Mouse (Mus musculus) gastrocnemius, adult 2 months (tissue): ENCODE measurements around the gene Gm20532. TPM values are rescaled to one million over a fixed set of nuclear protein-coding genes. Genes with fewer than 3 reads are reported as not detected.

Experiments used
- DNase-seq: peaks from one replicate; pipeline ENCODE4 v3.0.0; 2022
- H3K27ac ChIP-seq: fragments of 200-600 bp; 2 replicates; pipeline ENCODE4 v1.8.1; 2022; ENCODE audit warnings: mild to moderate bottlenecking
- H3K4me3 ChIP-seq: fragments of 200-600 bp; 2 replicates; pipeline ENCODE4 v1.8.1; 2022; ENCODE audit warnings: mild to moderate bottlenecking, moderate library complexity
- CTCF ChIP-seq: fragments of 200-600 bp; IDR thresholded peaks from 2 replicates; pipeline ENCODE4 v1.8.1; 2022; ENCODE audit warnings: antibody characterized with exemption, mild to moderate bottlenecking, moderate library complexity
- intact Hi-C: fragments of 180-260 bp; cut with DNase I; formaldehyde crosslinking; loops from one replicate; pipeline ENCODE4 v1.15.1; 2025
- long read RNA-seq, 2 experiments: library from polyadenylated mRNA; stranded (forward); transcript quantifications; one replicate each; pipeline ENCODE4 v2.0.0; 2021
- total RNA-seq, 2 experiments: library from RNA; stranded (reverse); gene quantifications; 2 replicates each; pipeline ENCODE4 v1.2.3; 2021

Gene Gm20532
- not detected for total RNA-seq
- long read RNA-seq, experiment 1 = 0 reads
- long read RNA-seq, experiment 2 = 0 reads

DNA sequence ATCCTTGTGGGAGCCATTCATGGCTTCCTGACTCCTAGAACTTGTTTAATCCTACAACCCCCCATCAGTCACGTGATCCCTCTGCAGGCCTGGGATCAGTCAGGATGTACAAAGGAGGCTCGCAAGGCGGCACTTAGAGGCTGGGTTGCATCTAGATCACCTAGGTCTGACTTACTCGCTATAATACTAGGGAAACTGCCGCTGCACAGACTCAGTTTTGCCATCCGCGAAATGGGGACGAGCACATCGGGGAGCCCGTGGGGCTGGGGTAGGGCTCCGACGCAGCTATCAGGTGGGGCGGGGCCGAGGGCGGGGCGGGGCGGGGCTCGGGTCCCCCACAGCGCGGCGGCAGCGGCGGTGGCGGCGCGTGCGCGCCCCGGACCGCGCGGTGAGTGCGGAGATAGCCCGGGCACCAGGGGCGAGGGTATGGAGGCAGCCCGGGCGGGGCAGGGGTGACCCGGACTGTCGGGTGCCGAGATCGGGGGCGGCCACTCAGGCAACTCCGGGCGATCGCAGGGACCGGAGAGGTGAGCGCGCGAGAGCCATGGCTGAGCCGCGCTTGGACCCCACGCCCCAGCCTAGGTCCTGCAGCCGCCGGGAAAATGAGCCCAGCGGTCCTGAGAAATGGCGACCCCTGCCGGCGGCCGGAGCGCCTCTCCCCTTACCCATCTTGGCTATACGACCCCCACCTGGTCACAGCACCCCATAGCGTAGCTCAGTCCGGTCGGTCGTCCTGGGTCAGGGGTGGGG, at the start of gene Gm20532:
TSS of gene Gm20532 (plus strand) at position 346 of the 750 bp plus-strand sequence.
- intact Hi-C loops = no loop called here
- DNase-seq = peak; percentile 73
- TF ChIP-seq CTCF = peak; percentile 73
- Histone ChIP-seq H3K4me3 (peak within 1 kb of the TSS; percentile 86), H3K27ac (peak within 1 kb of the TSS; percentile 92)

DNA sequence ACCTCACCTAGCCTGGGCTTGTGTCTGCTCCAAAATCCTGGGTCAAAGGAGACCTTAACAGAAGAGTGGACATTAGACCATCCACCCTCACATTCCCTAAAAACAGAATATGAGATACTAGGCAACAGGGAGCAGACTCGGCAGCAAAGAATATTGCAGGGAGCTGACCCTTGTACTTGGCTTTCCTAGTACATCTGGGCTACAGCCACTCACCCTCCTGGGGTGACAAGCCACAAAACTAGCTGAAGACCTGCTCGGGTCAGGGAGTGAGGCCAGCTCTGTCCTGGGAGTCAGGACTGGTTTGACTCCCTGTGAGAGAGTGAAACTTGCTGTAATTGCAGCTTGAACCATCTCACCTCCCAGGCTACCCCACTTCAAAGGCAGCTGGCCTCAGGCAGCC, 46.9 kb upstream of the Gm20532 start:
- DNase-seq = no peak
- intact Hi-C loops = no loop called here

DNA sequence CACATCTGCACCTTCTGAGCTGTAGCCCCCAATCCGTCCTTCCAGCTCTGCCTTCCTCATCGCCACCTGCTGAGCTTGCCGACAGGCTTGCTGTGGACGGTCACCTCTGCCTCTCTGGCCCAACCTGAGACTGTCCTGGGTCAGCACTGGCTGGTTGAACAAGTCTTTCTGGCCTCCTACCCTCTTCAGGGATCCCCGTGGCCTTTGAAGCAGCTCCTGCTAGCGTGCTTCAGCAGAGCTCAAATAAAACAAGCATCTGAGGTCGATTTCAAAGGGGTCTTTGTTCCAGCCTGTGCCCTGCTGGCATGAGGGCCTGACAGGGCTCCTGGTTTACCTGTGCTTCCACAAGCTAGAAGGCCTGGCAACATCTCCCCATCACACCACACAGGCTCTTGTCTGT, 45.7 kb upstream of the Gm20532 start:
- no peak for TF ChIP-seq CTCF

More for the DNA sequence above, 46.9 kb upstream of the Gm20532 start:
- H3K27ac ChIP-seq = no peak overlapping the region
- no peak for TF ChIP-seq CTCF
- H3K4me3 ChIP-seq = no peak overlapping the region

DNA sequence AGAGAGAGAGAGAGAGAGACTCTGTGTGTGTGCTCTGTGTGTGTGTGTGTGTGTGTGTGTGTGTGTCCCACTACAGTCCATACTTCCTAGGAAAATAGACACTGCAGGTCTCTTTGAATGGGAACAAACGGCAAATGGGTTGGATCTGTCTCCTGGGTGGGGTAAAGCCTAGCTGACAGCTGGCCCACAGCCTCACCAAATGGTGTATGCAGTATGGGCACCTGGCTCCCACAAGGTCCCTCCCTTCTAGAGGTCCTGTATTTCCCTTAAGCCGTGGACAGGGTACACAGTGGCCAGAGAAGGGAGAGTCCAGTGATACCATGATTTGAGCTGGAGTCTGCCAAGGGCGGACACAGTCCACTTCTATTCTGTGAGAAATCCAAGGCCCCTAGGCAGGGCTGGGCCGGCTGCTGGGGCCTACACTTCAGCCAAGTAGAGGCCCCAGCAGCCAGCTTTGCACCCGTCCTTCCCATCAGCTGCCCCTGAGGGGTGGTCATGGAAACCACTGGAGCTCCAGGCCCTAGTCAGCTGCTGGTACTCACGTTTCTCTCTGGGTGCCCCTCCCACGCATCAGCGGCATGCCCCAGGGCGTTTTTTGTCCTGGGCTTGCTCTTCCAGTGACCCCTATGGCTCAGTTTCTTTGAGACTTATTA, 45.1 kb upstream of the Gm20532 start:
- intact Hi-C loops = no loop called here
- H3K4me3 ChIP-seq = no peak overlapping the region
- DNase-seq = no peak
- TF ChIP-seq CTCF = no peak
- no peak overlapping the region; the same call in 1 of the 2 replicates for H3K27ac ChIP-seq

More for the DNA sequence above, 45.7 kb upstream of the Gm20532 start:
- Histone ChIP-seq H3K27ac (no peak overlapping the region), H3K4me3 (no peak overlapping the region)
- DNase-seq = no peak
- intact Hi-C loops = no loop called here

DNA sequence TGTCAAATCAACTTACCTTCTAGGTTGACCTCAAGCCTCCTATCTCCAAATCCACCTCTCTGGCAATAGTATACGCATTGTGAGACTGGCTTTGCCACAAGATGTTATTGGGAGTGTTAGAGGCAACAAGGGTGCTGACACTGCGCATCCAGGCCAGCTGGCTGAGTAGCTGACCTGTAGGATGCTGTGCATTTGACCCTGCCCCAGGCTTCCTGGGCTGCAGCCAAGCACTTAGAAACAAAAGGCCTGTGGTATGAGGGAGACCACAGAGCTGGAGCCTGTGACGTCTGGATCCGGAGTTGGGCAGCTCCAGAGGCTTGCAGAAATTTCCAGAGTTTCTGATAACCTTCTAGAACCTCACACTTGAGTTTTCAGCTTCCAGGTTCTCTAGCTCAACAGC, 43.3 kb upstream of the Gm20532 start:
- Histone ChIP-seq H3K4me3 (no peak overlapping the region), H3K27ac (peak overlapping the region; percentile 66; the same call in 1 of the 2 replicates)
- TF ChIP-seq CTCF = no peak
- intact Hi-C loops = no loop called here
- DNase-seq = no peak

DNA sequence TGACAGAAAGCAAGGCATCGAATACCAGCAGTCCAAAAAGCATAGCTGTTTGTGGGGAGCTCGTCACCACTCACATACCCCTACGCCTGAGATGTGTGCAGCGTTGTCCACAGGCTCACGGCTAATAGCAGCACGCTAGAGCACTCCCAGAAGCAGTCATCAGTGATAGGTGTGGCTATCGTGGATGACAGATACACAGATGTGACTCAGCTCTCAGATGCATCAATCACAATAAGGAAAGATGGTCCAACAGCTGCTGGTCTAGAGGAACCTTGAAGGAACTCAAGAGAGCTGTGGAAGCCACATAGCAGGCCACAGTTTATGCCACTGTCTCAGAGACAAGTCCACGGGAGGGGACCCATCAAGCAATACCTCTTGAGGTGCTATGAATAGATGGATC, 42.7 kb upstream of the Gm20532 start:
- TF ChIP-seq CTCF = no peak
- intact Hi-C loops = no loop called here
- peak overlapping the region; percentile 66 for H3K27ac ChIP-seq
- no peak for DNase-seq
- no peak overlapping the region for H3K4me3 ChIP-seq

DNA sequence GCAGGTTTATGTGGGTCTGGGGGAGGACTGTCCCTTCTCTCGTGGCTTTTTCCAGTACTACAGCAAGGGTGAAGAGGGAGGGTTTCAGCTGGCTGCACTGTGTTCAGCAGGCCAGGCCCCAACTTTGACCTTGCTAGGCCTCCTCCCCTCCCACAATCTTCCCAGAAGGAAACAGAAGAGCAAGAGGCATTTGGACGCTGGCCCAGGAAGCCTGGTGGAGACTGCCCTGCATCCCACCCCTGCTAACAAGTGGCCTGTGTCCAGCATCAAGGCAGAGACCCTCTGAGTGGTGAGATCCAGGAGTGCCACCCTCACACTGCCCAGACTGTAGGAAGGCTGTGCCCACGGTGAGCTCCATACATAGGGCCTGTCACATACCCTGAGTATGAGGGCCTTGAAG, 42.2 kb upstream of the Gm20532 start:
- TF ChIP-seq CTCF = no peak
- Histone ChIP-seq H3K27ac (peak overlapping the region; percentile 66), H3K4me3 (no peak overlapping the region)
- intact Hi-C loops = no loop called here
- no peak for DNase-seq

DNA sequence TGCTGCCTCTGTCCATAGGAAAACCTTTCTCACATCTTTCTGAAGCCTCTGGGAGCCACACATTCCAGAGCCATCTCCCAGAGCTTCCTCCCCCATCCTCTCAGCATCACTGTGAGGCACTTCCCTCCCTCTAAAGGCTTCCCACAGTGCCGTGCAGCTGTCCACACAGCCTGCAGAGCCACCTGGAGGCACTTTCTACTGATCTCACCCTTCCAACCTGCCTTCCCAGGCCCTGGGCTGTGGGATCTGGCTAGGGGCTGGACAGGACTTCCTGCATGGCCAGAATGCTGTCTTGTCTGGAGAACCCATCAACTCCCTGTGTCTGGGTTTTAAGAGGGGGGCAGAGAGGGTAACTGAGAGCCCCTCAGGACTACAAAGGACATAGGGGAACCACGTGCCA, 39.0 kb upstream of the Gm20532 start:
- peak; percentile 33 for DNase-seq
- Histone ChIP-seq H3K4me3 (no peak overlapping the region), H3K27ac (peak overlapping the region; percentile 1; the same call in 1 of the 2 replicates)
- intact Hi-C loops = loop anchor here (5.0 kb wide), 1 partner anchor 55 kb away; no protein-coding TSS in a partner anchor
- peak; percentile 53 for TF ChIP-seq CTCF

DNA sequence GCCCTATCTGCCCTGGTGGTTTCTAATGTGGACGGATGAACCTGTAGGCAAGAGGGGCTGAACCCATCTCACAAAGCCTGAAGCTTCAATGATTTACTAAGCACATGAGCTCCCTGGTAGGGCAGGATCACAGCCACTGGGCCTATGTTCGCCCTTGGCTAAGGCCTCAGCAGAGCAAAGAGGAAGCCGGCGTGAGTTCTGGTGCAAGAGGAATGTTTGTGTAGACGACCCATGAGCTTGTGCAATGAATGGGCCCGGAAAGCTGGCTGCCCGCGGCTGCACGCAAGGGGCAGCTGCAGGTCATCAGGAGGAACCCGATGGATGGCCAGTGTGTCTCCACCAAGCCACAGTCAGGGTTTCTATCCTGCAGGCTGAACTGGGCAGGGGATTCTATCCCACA, 36.6 kb upstream of the Gm20532 start:
- intact Hi-C loops = loop anchor here (5.0 kb wide), 1 partner anchor 58 kb away; no protein-coding TSS in a partner anchor

DNA sequence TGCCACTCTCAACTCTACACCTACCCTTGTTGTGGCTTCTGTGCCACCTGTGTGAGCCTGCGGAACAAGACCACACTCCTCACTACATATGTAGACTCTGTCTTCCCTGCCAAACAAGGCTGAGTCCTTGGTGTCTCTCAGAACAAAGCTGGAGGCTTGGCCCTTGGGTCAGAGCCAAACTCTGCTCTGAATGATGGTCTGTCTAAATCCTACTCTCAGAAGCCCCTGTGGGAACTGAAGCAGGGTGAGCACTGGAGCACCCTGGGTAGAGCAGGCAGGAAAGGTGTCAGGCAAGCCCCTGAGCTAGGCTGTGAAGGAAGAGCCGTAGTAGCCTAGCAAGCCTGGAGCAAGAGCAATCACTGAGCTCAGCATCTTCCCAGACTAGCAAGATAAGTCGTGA, 36.2 kb upstream of the Gm20532 start:
- H3K4me3 ChIP-seq = no peak overlapping the region
- DNase-seq = no peak
- TF ChIP-seq CTCF = no peak
- no peak overlapping the region for H3K27ac ChIP-seq
- intact Hi-C loops = no loop called here

More for the DNA sequence above, 36.6 kb upstream of the Gm20532 start:
- no peak for TF ChIP-seq CTCF
- peak; percentile 42 for DNase-seq
- Histone ChIP-seq H3K4me3 (no peak overlapping the region), H3K27ac (no peak overlapping the region)

DNA sequence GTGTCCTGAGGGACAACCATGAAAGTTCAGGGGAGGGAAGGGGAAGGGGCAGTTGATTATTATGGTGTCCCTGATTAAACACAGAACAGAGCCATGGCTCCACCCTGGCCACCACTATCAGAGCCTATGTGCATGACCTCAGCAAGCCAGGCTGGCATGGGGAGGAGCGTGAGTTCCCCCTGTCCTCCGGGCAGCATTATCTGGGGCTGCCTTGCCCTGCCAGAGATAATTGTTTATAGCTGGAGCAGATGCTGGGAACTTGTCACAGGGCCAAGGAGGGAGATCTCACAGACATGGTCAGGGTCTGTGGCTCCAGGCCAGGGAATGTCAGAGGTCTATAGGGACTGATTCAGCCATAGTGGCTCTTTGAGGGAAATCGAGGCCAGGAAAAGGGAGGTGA, 35.7 kb upstream of the Gm20532 start:
- no peak for TF ChIP-seq CTCF
- intact Hi-C loops = no loop called here
- no peak overlapping the region for H3K4me3 ChIP-seq
- no peak for DNase-seq
- no peak overlapping the region for H3K27ac ChIP-seq

DNA sequence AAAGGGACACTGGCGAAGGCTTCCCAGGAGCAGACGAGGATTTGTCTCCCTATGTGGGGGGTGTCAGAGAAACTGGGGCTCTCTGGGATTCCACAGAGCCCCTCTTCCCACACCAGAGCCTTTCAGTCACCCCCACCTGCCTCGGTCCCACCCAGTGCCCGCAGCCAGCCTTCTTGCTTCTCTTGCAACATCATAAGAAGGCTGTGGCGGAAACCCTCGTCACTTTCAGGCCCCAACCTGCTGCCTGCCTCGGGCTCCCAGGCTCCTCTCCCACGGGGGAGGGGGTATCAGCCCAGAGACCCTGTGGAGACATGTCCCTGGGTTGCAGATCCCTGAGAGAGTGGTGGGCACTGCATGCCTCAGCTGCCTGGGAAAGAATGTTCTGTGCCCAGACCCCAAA, 35.0 kb upstream of the Gm20532 start:
- DNase-seq = no peak
- Histone ChIP-seq H3K4me3 (no peak overlapping the region), H3K27ac (no peak overlapping the region)
- no peak for TF ChIP-seq CTCF
- intact Hi-C loops = no loop called here

DNA sequence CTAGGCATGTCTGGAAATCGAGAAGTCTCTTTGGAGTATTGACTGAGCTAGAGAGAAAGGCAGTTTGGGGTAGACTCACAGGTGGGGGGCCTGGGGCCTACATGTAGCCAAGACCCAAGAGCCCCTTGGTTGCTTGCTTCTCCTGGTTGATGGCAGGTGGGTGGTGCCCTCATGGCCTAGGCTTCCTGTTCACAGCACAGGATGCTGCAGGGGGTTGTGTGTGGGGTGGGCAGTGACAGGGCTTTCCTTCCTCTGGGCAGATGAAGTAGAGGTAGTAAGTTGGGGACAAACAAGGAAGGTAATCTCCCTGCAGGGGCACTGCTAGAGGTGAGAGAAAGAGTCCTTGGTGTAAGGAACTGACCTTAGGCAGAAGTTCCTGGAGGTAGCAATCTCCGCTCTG, 34.4 kb upstream of the Gm20532 start:
- H3K27ac ChIP-seq = no peak overlapping the region
- no peak overlapping the region for H3K4me3 ChIP-seq
- DNase-seq = no peak
- intact Hi-C loops = no loop called here
- no peak for TF ChIP-seq CTCF

DNA sequence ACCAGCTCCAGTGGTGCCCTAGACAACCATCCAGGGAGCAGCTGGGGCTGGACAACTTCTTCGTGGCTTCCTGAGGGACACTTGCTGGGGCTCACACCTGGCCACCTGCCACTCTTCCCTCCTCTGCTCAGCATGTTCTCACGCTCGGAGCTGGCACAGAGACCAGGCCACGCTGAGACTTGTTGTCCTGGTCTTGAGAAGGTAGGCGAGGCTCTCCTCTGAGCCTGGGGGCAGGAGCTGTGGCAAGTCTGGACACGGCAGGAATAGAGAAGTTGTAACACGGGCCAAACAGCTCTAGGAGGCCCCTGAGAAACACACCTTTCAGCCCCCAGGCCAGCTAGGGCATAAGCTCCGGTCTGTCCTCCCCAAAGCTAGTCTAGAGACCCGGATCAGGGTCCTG, 32.5 kb upstream of the Gm20532 start:
- DNase-seq = no peak
- TF ChIP-seq CTCF = no peak
- Histone ChIP-seq H3K27ac (peak overlapping the region; percentile 57; the same call in 1 of the 2 replicates), H3K4me3 (no peak overlapping the region)
- intact Hi-C loops = no loop called here
